Mouse (Mus musculus) myocyte (in vitro differentiated cells): ENCODE results near the gene Uvrag. TPM values are rescaled to one million over a fixed set of nuclear protein-coding genes. Genes with fewer than 3 reads are reported as not detected.

Source experiments
- H3K27me3 ChIP-seq: one replicate; pipeline ENCODE4 v1.6.1; 2011; ENCODE audit not compliant: control insufficient read depth, insufficient read depth, insufficient read length
- H3K36me3 ChIP-seq: one replicate; pipeline ENCODE4 v1.6.1; 2011; ENCODE audit not compliant: control insufficient read depth, insufficient read depth
- H3K4me2 ChIP-seq: one replicate; pipeline ENCODE4 v1.6.1; 2011; ENCODE audit warnings: low read depth, control low read depth
- H3K4me3 ChIP-seq: one replicate; pipeline ENCODE4 v1.5.1; 2011; ENCODE audit warnings: mild to moderate bottlenecking, control low read depth, moderate library complexity
- H3K79me2 ChIP-seq: one replicate; pipeline ENCODE4 v1.6.1; 2011; ENCODE audit not compliant: control insufficient read depth, insufficient read depth
- H3ac ChIP-seq: one replicate; pipeline ENCODE4 v1.6.1; 2011; ENCODE audit not compliant: control insufficient read depth, insufficient read length
- CEBPB ChIP-seq: IDR thresholded peaks from 2 replicates; pipeline ENCODE4 v1.6.1; 2011; ENCODE audit warnings: mild to moderate bottlenecking, moderate library complexity; ENCODE audit not compliant: poor library complexity, insufficient read depth, severe bottlenecking
- E2F4 ChIP-seq: IDR thresholded peaks from one replicate; pipeline ENCODE4 v1.6.1; 2011; ENCODE audit warnings: mild to moderate bottlenecking, control low read depth, moderate library complexity; ENCODE audit not compliant: insufficient read depth
- MAX ChIP-seq: IDR thresholded peaks from one replicate; pipeline ENCODE4 v1.6.1; 2011; ENCODE audit warnings: low read depth, mild to moderate bottlenecking, control low read depth
- MYOD1 ChIP-seq, 3 experiments: IDR thresholded peaks; one replicate each; pipeline ENCODE4 v1.6.1; 2011; ENCODE audit warnings: control low read depth in 2 of 3, low read depth in 2 of 3, mild to moderate bottlenecking in 2 of 3, moderate library complexity in 1 of 3; ENCODE audit not compliant: insufficient read length in 2 of 3, control insufficient read depth in 1 of 3
- MYOG ChIP-seq, 3 experiments: IDR thresholded peaks; one replicate each; pipeline ENCODE4 v1.6.1; 2011; ENCODE audit warnings: control low read depth in 2 of 3, low read depth in 2 of 3, mild to moderate bottlenecking in 2 of 3; ENCODE audit not compliant: insufficient read length in 2 of 3, control insufficient read depth in 1 of 3, insufficient read depth in 1 of 3
- POLR2A ChIP-seq: IDR thresholded peaks from one replicate; pipeline ENCODE4 v1.6.1; 2011; ENCODE audit warnings: low read depth, mild to moderate bottlenecking, control low read depth, moderate library complexity; ENCODE audit not compliant: insufficient read length
- POLR2AphosphoS2 ChIP-seq: IDR thresholded peaks from one replicate; pipeline ENCODE4 v1.6.1; 2011; ENCODE audit warnings: low read depth, control low read depth; ENCODE audit not compliant: insufficient read length
- REST ChIP-seq: IDR thresholded peaks from one replicate; pipeline ENCODE4 v1.6.1; 2011; ENCODE audit warnings: mild to moderate bottlenecking, control low read depth, moderate library complexity; ENCODE audit not compliant: insufficient read depth, insufficient read length
- SRF ChIP-seq: IDR thresholded peaks from one replicate; pipeline ENCODE4 v1.6.1; 2011; ENCODE audit warnings: low read depth; ENCODE audit not compliant: control insufficient read depth, insufficient read length
- TCF12 ChIP-seq: IDR thresholded peaks from one replicate; pipeline ENCODE4 v1.6.1; 2011; ENCODE audit warnings: mild to moderate bottlenecking, control low read depth; ENCODE audit not compliant: poor library complexity, insufficient read depth, severe bottlenecking
- TCF3 ChIP-seq: IDR thresholded peaks from one replicate; pipeline ENCODE4 v1.6.1; 2011; ENCODE audit warnings: low read depth, control low read depth; ENCODE audit not compliant: insufficient read length
- USF1 ChIP-seq: IDR thresholded peaks from one replicate; pipeline ENCODE4 v1.6.1; 2011; ENCODE audit warnings: low read depth, mild to moderate bottlenecking, control low read depth, moderate library complexity
- polyA plus RNA-seq: library from polyadenylated mRNA; unstranded; fragments of >200 nt; fragmentation: generic; extraction: Trizol; gene quantifications from one replicate; pipeline ENCODE4 v1.2.1, GENCODE M21; 2012; ENCODE audit warnings: missing spikeins

Gene Uvrag
- polyA plus RNA-seq, 1 experiment, result 9.0 TPM

GRCm38 (mm10) chr7:99106714-99107270 lies 34.1 kb downstream of the Uvrag start:
- H3K4me2 ChIP-seq, result no peak overlapping the region
- no peaks in the 10 kb centered on the region for H3K79me2 ChIP-seq
- no peaks in the 10 kb centered on the region for H3K36me3 ChIP-seq
- no peak overlapping the region for H3ac ChIP-seq
- no peak overlapping the region for H3K4me3 ChIP-seq
- H3K27me3 ChIP-seq, result no peaks in the 10 kb centered on the region
- TF ChIP-seq SRF (no peak), MYOG (IDR thresholded peaks at IDR 0.05; ENCODE audit: control insufficient read depth in 1 of 3, insufficient read depth in 1 of 3, insufficient read length in 2 of 3, low read depth in 2 of 3) (no peak), POLR2A (no peak), CEBPB (no peak), USF1 (no peak), E2F4 (no peak), REST (no peak), MAX (no peak)

- Histone ChIP-seq H3K27me3 (no peaks in the 10 kb centered on the region), H3K79me2 (no peaks in the 10 kb centered on the region), H3K4me2 (no peak overlapping the region), H3ac (no peak overlapping the region), H3K4me3 (no peak overlapping the region), H3K36me3 (no peaks in the 10 kb centered on the region)
- TF ChIP-seq MAX (no peak), MYOD1 (IDR thresholded peaks at IDR 0.05; ENCODE audit: control insufficient read depth in 1 of 3, insufficient read length in 2 of 3, low read depth in 2 of 3) (no peak), USF1 (no peak), CEBPB (no peak), POLR2A (no peak), MYOG (IDR thresholded peaks at IDR 0.05; ENCODE audit: control insufficient read depth in 1 of 3, insufficient read depth in 1 of 3, insufficient read length in 2 of 3, low read depth in 2 of 3) (no peak), TCF12 (no peak), SRF (no peak)
Measured at GRCm38 (mm10) chr7:99101767-99102593, 39.0 kb downstream of the Uvrag start.

- H3K27me3 ChIP-seq, result no peaks in the 10 kb centered on the region
- no peak overlapping the region for H3K4me2 ChIP-seq
- TF ChIP-seq TCF12, result no peak
- no peak for TF ChIP-seq SRF
- no peak overlapping the region for H3ac ChIP-seq
- H3K79me2 ChIP-seq, result no peaks in the 10 kb centered on the region
- no peak overlapping the region for H3K4me3 ChIP-seq
- no peaks in the 10 kb centered on the region for H3K36me3 ChIP-seq
Measured at GRCm38 (mm10) chr7:99101076-99101475, 39.9 kb downstream of the Uvrag start.

GRCm38 (mm10) chr7:99100573-99100972 lies 40.4 kb downstream of the Uvrag start:
- Histone ChIP-seq H3ac (no peak overlapping the region), H3K4me2 (no peak overlapping the region)
- TF ChIP-seq MYOG (IDR thresholded peaks at IDR 0.05; ENCODE audit: control insufficient read depth in 1 of 3, insufficient read depth in 1 of 3, insufficient read length in 2 of 3, low read depth in 2 of 3) (no peak), TCF3 (no peak), REST (no peak), TCF12 (no peak), MYOD1 (IDR thresholded peaks at IDR 0.05; ENCODE audit: control insufficient read depth in 1 of 3, insufficient read length in 2 of 3, low read depth in 2 of 3) (no peak), POLR2AphosphoS2 (no peak), E2F4 (no peak)

GRCm38 (mm10) chr7:99100087-99100486 lies 40.9 kb downstream of the Uvrag start:
- no peak for TF ChIP-seq CEBPB
- TF ChIP-seq REST, result no peak
- TF ChIP-seq E2F4, result no peak
- no peak for TF ChIP-seq POLR2A
- no peak for TF ChIP-seq POLR2AphosphoS2
- TF ChIP-seq MAX, result no peak
- TF ChIP-seq USF1, result no peak
- TF ChIP-seq MYOD1 (IDR thresholded peaks at IDR 0.05; ENCODE audit: control insufficient read depth in 1 of 3, insufficient read length in 2 of 3, low read depth in 2 of 3), result no peak
- TF ChIP-seq TCF3, result no peak
- TF ChIP-seq MYOG (IDR thresholded peaks at IDR 0.05; ENCODE audit: control insufficient read depth in 1 of 3, insufficient read depth in 1 of 3, insufficient read length in 2 of 3, low read depth in 2 of 3), result no peak
- TF ChIP-seq SRF, result no peak
- TF ChIP-seq TCF12, result no peak
- H3K79me2 ChIP-seq, result no peaks in the 10 kb centered on the region

More at GRCm38 (mm10) chr7:99100573-99100972, 40.4 kb downstream of the Uvrag start:
- Histone ChIP-seq H3K27me3 (no peaks in the 10 kb centered on the region), H3K36me3 (no peaks in the 10 kb centered on the region), H3K4me3 (no peak overlapping the region), H3K79me2 (no peaks in the 10 kb centered on the region)

More at GRCm38 (mm10) chr7:99100087-99100486, 40.9 kb downstream of the Uvrag start:
- no peak overlapping the region for H3ac ChIP-seq
- no peak overlapping the region for H3K4me2 ChIP-seq
- no peaks in the 10 kb centered on the region for H3K36me3 ChIP-seq
- H3K4me3 ChIP-seq, result no peak overlapping the region
- H3K27me3 ChIP-seq, result no peaks in the 10 kb centered on the region
